24 mouse cellular contexts compared by ENCODE assay signal in the genomic region with DNA sequence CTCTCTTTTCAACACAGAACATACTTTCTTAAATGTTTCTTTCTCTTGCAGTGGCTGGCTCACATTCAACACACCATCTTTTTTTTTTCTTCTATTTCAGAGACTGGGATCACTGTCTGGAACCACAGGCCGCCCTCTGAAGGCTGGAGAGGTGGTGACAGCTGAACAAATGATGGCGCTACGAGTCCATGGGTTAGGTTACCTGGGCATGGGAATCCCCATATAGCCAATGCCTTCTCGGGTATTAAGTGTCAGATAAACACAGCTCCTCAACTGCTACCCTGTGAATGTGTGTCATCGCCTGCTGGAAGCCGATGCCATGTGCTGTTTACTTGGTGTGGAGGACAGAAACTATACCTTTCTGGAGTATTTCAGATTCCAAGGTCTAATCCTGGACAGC. TPM values are rescaled to one million over a fixed set of nuclear protein-coding genes. Genes with fewer than 3 reads are reported as not detected.
"Had no signal": no experiment of that assay in that cellular context is flagged by ENCODE, and none has a peak within 500 bp of the region (broad histone marks: within the 10 kb centered on the region; RNA-seq: fewer than 3 reads in every experiment).

No protein-coding gene starts in this region.

- DNase-seq: kidney, adult 11 months; kidney, postnatal 25 days; layer of hippocampus, adult 9-11 months; layer of hippocampus, postnatal 36 days; lung, postnatal 36 days; midbrain, embryonic 14.5 days; right cerebral cortex, postnatal 4 days; thymus, adult 2 months; thymus, postnatal 25 days had no signal

- H3K4me1 ChIP-seq: kidney, embryonic 15.5 days; limb, embryonic 15.5 days; liver, embryonic 12.5 days; midbrain, embryonic 10.5 days; neural tube, embryonic 15.5 days; stomach, embryonic 15.5 days had no signal

- H3K36me3 ChIP-seq: kidney, embryonic 15.5 days; limb, embryonic 15.5 days; liver, embryonic 12.5 days; midbrain, embryonic 10.5 days; neural tube, embryonic 15.5 days; stomach, embryonic 15.5 days had no signal

- H3K4me2 ChIP-seq: kidney, embryonic 15.5 days; limb, embryonic 15.5 days; liver, embryonic 12.5 days; neural tube, embryonic 15.5 days; stomach, embryonic 15.5 days had no signal

- ATAC-seq: liver, embryonic 12.5 days had no signal

- H3K4me3 ChIP-seq: kidney, embryonic 15.5 days; limb, embryonic 15.5 days; liver, embryonic 12.5 days; midbrain, embryonic 10.5 days; myocyte; neural tube, embryonic 15.5 days; stomach, embryonic 15.5 days had no signal

- H3K9ac ChIP-seq: kidney, embryonic 15.5 days; limb, embryonic 15.5 days; liver, embryonic 12.5 days; neural tube, embryonic 15.5 days; stomach, embryonic 15.5 days had no signal

- H3K27ac ChIP-seq: kidney, embryonic 15.5 days; limb, embryonic 15.5 days; liver, embryonic 12.5 days; midbrain, embryonic 10.5 days; neural tube, embryonic 15.5 days; stomach, embryonic 15.5 days had no signal

- H3K27me3 ChIP-seq: kidney, embryonic 15.5 days; limb, embryonic 15.5 days; liver, embryonic 12.5 days; neural tube, embryonic 15.5 days; stomach, embryonic 15.5 days had no signal

- H3K9me3 ChIP-seq: kidney, embryonic 15.5 days; limb, embryonic 15.5 days; liver, embryonic 12.5 days; midbrain, embryonic 10.5 days; neural tube, embryonic 15.5 days; stomach, embryonic 15.5 days had no signal

RNA-seq across cellular contexts. Expression of a gene that starts 48.0 kb away (rescaled TPM):
- total RNA-seq: layer of hippocampus, postnatal 36 days; left cerebral cortex, postnatal 25 days; megakaryocyte progenitor cell, adult 5-6 weeks had no signal
- polyA plus RNA-seq: limb, embryonic 11.5 days; limb, embryonic 15.5 days; liver, embryonic 12.5 days; lung, embryonic 16.5 days; midbrain, embryonic 10.5 days; midbrain, embryonic 14.5 days; myocyte; neural tube, embryonic 11.5 days; neural tube, embryonic 15.5 days; spleen, adult 2 months; stomach, embryonic 15.5 days; testis, adult 2 months; urinary bladder, adult 2 months had no signal
